Mouse (Mus musculus): ENCODE results near the gene Tmem232. TPM values are rescaled to one million over a fixed set of nuclear protein-coding genes. Genes with fewer than 3 reads are reported as not detected.
"Not testable (repeated sequence)": the region's sequence is repeated elsewhere in the genome, so short reads cannot be mapped to it uniquely, and the experiment has no call there.

Tmem232 gene
- polyA plus RNA-seq, 1 experiment from 2014 or later = not detected

DNA sequence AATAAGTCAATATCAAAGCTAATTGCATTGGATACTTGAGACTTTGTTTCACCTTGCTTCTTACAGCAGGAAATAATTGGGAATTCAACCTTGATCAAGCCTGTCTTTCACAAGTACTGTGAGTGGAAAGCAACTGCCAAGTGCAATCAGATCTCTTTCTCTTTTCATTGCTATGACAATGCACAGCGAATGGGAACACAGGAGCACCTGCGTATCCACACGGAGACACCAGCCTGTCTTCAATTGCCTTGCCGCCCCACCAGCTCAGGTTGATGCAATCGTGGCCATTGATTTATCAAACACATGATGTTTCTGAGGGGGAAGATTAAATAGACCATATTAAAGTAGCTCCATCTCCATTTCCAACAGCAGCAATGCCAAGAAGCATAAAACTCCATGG lies 296.9 kb downstream of the Tmem232 start:
- DNase-seq (ENCODE audit: low spot score) (no peak), ATAC-seq (ENCODE audit: insufficient read depth, low FRiP score, low TSS enrichment) (no peak)
- Histone ChIP-seq H3K9ac (ENCODE audit: low read length) (no peak overlapping the region), H3K4me3 (ENCODE audit: low read depth, low read length) (no peak overlapping the region), H3K4me1 (ENCODE audit: control insufficient read depth, insufficient read depth, low read length) (no peaks in the 10 kb centered on the region), H3K9me3 (ENCODE audit: control insufficient read depth, low read length) (no peaks in the 10 kb centered on the region), H3K27ac (ENCODE audit: low read depth, low read length) (no peak overlapping the region), H3K36me3 (ENCODE audit: control insufficient read depth, insufficient read depth, low read length) (no peaks in the 10 kb centered on the region), H3K4me2 (ENCODE audit: low read depth) (no peak overlapping the region), H3K27me3 (ENCODE audit: control insufficient read depth, insufficient read depth, low read length) (no peaks in the 10 kb centered on the region)
- WGBS = 91% methylated on average over 5 of the region's 5 CpGs

DNA sequence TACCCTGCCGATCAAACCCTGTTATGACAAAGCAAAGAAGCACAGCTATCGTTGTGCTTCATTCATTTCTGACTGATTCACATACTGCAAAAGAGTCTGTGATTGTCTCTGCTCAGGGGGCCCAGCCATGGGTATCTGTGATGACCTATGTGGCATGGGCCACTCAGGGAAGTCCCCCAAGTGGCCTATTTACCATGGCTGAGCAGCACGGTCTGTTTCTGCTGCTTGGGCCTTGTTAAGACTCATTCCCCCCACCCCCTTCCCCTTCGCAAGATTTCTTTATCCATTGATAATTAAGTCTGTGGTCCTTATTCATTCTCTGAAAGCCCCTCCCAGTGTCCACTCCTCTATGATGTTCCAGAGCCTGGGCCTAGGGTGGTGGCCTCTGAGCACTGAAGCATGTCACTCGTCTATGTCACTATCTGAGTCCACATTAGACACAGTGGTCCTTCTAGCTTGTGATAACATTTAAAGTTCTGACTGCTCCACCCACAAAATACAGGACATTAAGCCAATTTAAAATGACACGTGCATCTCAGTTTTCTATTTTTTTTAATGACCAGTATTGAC lies 315.1 kb downstream of the Tmem232 start:
- H3K4me2 ChIP-seq (ENCODE audit: low read depth) = no peak overlapping the region
- WGBS = 75% methylated on average over 6 of the region's 6 CpGs
- H3K9me3 ChIP-seq (ENCODE audit: control insufficient read depth, low read length) = no peaks in the 10 kb centered on the region
- ATAC-seq (ENCODE audit: insufficient read depth, low FRiP score, low TSS enrichment) = no peak
- no peak overlapping the region for H3K9ac ChIP-seq (ENCODE audit: low read length)
- H3K36me3 ChIP-seq (ENCODE audit: control insufficient read depth, insufficient read depth, low read length) = no peaks in the 10 kb centered on the region
- no peak overlapping the region for H3K4me3 ChIP-seq (ENCODE audit: low read depth, low read length)
- H3K27me3 ChIP-seq (ENCODE audit: control insufficient read depth, insufficient read depth, low read length) = no peaks in the 10 kb centered on the region
- DNase-seq (ENCODE audit: low spot score) = no peak
- H3K4me1 ChIP-seq (ENCODE audit: control insufficient read depth, insufficient read depth, low read length) = no peaks in the 10 kb centered on the region
- no peak overlapping the region for H3K27ac ChIP-seq (ENCODE audit: low read depth, low read length)

DNA sequence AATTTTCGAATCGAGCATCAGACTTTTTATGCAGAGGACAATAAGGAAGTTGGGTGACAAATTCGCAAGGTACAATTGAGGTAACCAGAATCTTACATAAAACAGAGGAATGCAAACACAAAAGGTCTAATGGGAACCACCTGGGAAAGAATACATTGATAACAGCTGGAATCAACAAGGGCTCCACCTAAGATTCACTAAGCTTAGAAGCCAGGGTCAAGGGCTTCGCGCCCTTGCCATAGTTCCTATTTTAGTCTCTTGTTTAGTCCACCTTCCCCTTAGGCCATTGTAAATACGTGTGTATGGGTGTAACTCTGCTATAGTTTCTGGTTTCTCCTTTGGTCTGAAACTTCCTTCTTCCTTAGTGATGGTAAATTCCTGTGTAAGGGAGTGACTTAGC lies 318.9 kb downstream of the Tmem232 start:
- not testable (repeated sequence) for H3K4me1 ChIP-seq (ENCODE audit: control insufficient read depth, insufficient read depth, low read length); ATAC-seq (ENCODE audit: insufficient read depth, low FRiP score, low TSS enrichment); H3K4me3 ChIP-seq (ENCODE audit: low read depth, low read length); H3K9me3 ChIP-seq (ENCODE audit: control insufficient read depth, low read length); H3K36me3 ChIP-seq (ENCODE audit: control insufficient read depth, insufficient read depth, low read length); H3K9ac ChIP-seq (ENCODE audit: low read length); DNase-seq (ENCODE audit: low spot score); H3K27ac ChIP-seq (ENCODE audit: low read depth, low read length); H3K4me2 ChIP-seq (ENCODE audit: low read depth); H3K27me3 ChIP-seq (ENCODE audit: control insufficient read depth, insufficient read depth, low read length)
- WGBS = 92% methylated on average over 6 of the region's 6 CpGs

Small RNA genes within 50 kb of the gene (microRNA-seq; reads per million reads assigned to microRNA genes)
- gene Gm25731 = not detected

Other genes with a start within 250 kb of the Tmem232 start
- 248 and 259 TPM in 2 replicates for gene Vapa, start 72.8 kb upstream of the Tmem232 start, polyA plus RNA-seq (2014; fragmentation: Nextera tagmentation; extraction: Ambion mirVana)
- gene Txndc2, start 101.4 kb upstream of the Tmem232 start, polyA plus RNA-seq (2014; fragmentation: Nextera tagmentation; extraction: Ambion mirVana) = 0.12 TPM in 1 of 2 replicates, not detected in the other
- gene Rab31, start 232.0 kb upstream of the Tmem232 start, polyA plus RNA-seq (2014; fragmentation: Nextera tagmentation; extraction: Ambion mirVana) = 79.6 and 84.7 TPM in 2 replicates
- 62.2 and 62.9 TPM in 2 replicates for gene Ppp4r1, start 241.8 kb upstream of the Tmem232 start, polyA plus RNA-seq (2014; fragmentation: Nextera tagmentation; extraction: Ambion mirVana)